Mouse (Mus musculus): ENCODE data around the gene Pyroxd2.

DNA sequence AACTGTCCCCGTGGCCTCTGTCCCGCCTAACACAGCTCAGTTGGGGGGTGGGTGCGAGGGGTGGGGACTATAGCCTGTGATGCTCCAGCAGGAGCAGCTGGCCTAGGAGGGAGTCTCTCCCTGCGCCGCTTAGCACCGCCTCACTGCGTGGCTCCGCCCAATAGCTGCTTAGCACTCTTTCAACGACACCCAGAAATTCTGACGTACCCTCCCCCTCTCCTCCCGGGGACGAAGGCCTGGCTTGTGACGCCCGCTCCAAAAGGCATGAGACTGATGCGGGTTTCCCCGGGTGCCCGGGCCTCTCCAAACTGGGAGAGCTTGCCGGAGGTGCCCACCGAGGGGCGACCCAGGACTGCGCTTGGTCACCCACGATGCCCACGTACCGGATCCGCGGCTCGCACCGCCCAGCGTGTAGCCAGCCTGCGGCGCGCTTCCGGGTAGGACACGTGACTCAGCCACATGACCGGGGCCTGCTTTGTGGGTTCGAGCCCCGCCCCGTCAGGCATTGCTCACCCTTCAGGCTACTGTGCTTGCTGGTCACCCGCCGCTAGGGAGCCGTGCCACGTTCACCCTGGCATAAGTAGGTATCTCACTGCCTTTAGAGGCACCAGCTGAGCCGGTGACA, 27.1 kb upstream of the Pyroxd2 start, which contains the start of gene Hps1:
- 0 out of 2 replicates have a peak, but pooled peaks have one; percentile 10 for TF ChIP-seq CTCF (conservative IDR thresholded peaks at IDR 0.05; ENCODE audit: insufficient read depth, insufficient read length, low read depth, low read length)
- no peak for TF ChIP-seq POLR2A (IDR thresholded peaks at IDR 0.05; ENCODE audit: low read depth, low read length)
